Mouse (Mus musculus) olfactory bulb, adult 2 months (tissue): ENCODE measurements around the gene Cavin4.

Experiments
- CTCF ChIP-seq: fragments of 200-500 bp; IDR thresholded peaks from 2 replicates; pipeline ENCODE4 v1.5.1; 2012; ENCODE audit warnings: low read depth, mild to moderate bottlenecking, low read length, moderate library complexity; ENCODE audit not compliant: insufficient read depth
- POLR2A ChIP-seq: fragments of 200-500 bp; IDR thresholded peaks from 2 replicates; pipeline ENCODE4 v1.6.1; 2012; ENCODE audit warnings: mild to moderate bottlenecking, low read depth, low read length, moderate library complexity; ENCODE audit not compliant: insufficient read depth

DNA sequence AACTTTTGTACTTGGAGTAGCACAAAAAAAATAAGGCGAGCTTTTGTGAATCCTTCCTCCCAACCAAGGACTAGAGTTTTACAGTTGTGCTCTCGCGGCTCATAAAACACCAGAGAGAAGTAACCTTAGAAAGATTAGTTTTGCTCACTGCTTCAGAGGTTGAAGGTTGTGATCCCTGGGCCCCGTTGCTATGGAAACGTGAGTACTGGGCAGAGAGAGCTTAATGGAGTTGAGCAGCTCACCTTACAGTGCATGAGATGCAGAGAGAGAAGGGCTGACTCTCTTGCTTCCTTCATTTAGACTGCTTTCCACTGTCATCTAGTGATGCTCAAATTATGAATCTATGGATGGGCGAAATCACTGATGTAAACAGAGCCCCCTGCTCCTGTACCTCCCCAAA lies 29.8 kb upstream of the Cavin4 start:
- TF ChIP-seq CTCF (no peak), POLR2A (no peak)
